Mouse (Mus musculus) small intestine, adult 2 months (tissue): ENCODE results near the gene Lemd1.

Experiments used
- CTCF ChIP-seq: fragments of 200-500 bp; IDR thresholded peaks from 2 replicates; pipeline ENCODE4 v1.5.1; 2012; ENCODE audit warnings: low read depth, mild to moderate bottlenecking, control low read depth, inconsistent platforms, low read length, moderate library complexity, mixed read lengths; ENCODE audit not compliant: insufficient replicate concordance, insufficient read length; ENCODE audit errors: extremely low read depth
- POLR2A ChIP-seq: fragments of 200-500 bp; IDR thresholded peaks from 2 replicates; pipeline ENCODE4 v1.6.1; 2012; ENCODE audit warnings: low read depth, mild to moderate bottlenecking, control low read depth, inconsistent platforms, low read length, moderate library complexity

DNA sequence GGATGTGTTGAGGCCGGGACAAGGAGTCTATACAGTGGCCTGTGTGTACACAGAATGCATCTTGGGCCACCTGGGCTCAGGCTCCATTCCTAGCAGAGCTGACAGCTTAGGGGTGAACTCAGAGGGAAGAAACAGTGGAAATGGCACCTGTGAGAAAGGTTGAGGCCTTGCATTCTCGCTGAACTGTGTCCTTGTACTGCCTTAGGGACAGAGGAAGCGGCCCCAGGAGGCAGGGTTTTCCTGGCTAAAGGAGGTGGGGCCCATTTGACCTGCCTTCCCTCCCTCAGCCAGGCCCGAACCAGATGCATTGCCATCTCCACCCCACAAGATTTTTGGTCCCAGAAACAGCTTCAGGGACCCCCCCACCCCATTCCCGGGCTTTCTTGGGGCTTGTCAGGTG lies 4.5 kb downstream of the Lemd1 start:
- TF ChIP-seq CTCF (no peak), POLR2A (no peak)
